Mouse (Mus musculus) splenic B cell, adult 2 months (primary cell): ENCODE measurements around the gene Mroh2a.
A peak's percentile ranks its signal among the peaks of the same experiment; 100 is the strongest.

Experiments used
- DNase-seq: peaks from one replicate; pipeline ENCODE4 v3.0.0-alpha.2; 2011; ENCODE audit warnings: low read depth, low spot score
- H3K27me3 ChIP-seq: 2 replicates; pipeline ENCODE4 v1.6.1; 2012; ENCODE audit warnings: mild to moderate bottlenecking, low read length, moderate library complexity, mixed read lengths; ENCODE audit not compliant: control insufficient read depth, poor library complexity, insufficient read depth, severe bottlenecking
- H3K36me3 ChIP-seq: 2 replicates; pipeline ENCODE4 v1.6.1; 2012; ENCODE audit warnings: mild to moderate bottlenecking, low read length, moderate library complexity, mixed read lengths; ENCODE audit not compliant: control insufficient read depth, poor library complexity, insufficient read depth, severe bottlenecking

Gene Mroh2a

GRCm38 (mm10) chr1:88237311-88237710, 10.5 kb downstream of the Mroh2a start:
- Histone ChIP-seq H3K36me3 (no peaks in the 10 kb centered on the region), H3K27me3 (no peaks in the 10 kb centered on the region)
- no peak for DNase-seq

GRCm38 (mm10) chr1:88238771-88239170, 12.0 kb downstream of the Mroh2a start:
- H3K36me3 ChIP-seq, result no peaks in the 10 kb centered on the region
- no peaks in the 10 kb centered on the region for H3K27me3 ChIP-seq
- no peak for DNase-seq

GRCm38 (mm10) chr1:88240072-88240471, 13.3 kb downstream of the Mroh2a start:
- DNase-seq, result no peak
- no peaks in the 10 kb centered on the region for H3K36me3 ChIP-seq

GRCm38 (mm10) chr1:88240579-88240978, 13.8 kb downstream of the Mroh2a start:
- Histone ChIP-seq H3K27me3 (no peaks in the 10 kb centered on the region), H3K36me3 (no peaks in the 10 kb centered on the region)
- no peak for DNase-seq

More at GRCm38 (mm10) chr1:88240072-88240471, 13.3 kb downstream of the Mroh2a start:
- H3K27me3 ChIP-seq, result no peaks in the 10 kb centered on the region

- Histone ChIP-seq H3K36me3 (no peaks in the 10 kb centered on the region), H3K27me3 (no peaks in the 10 kb centered on the region)
- no peak for DNase-seq
Measured at GRCm38 (mm10) chr1:88243861-88244260, 17.1 kb downstream of the Mroh2a start.

GRCm38 (mm10) chr1:88245881-88246280, 19.1 kb downstream of the Mroh2a start:
- Histone ChIP-seq H3K36me3 (no peaks in the 10 kb centered on the region), H3K27me3 (no peaks in the 10 kb centered on the region)
- no peak for DNase-seq

- no peak for DNase-seq
- Histone ChIP-seq H3K36me3 (no peaks in the 10 kb centered on the region), H3K27me3 (no peaks in the 10 kb centered on the region)
Measured at GRCm38 (mm10) chr1:88246386-88246785, 19.6 kb downstream of the Mroh2a start.

GRCm38 (mm10) chr1:88247660-88248059, 20.9 kb downstream of the Mroh2a start:
- no peaks in the 10 kb centered on the region for H3K27me3 ChIP-seq
- H3K36me3 ChIP-seq, result no peaks in the 10 kb centered on the region
- DNase-seq, result no peak

- Histone ChIP-seq H3K36me3 (no peaks in the 10 kb centered on the region), H3K27me3 (no peaks in the 10 kb centered on the region)
- DNase-seq, result no peak
Measured at GRCm38 (mm10) chr1:88248658-88249057, 21.9 kb downstream of the Mroh2a start.

- no peak for DNase-seq
- no peaks in the 10 kb centered on the region for H3K27me3 ChIP-seq
- H3K36me3 ChIP-seq, result no peaks in the 10 kb centered on the region
Measured at GRCm38 (mm10) chr1:88249596-88249995, 22.8 kb downstream of the Mroh2a start.

GRCm38 (mm10) chr1:88250023-88250422, 23.2 kb downstream of the Mroh2a start:
- Histone ChIP-seq H3K27me3 (no peaks in the 10 kb centered on the region), H3K36me3 (no peaks in the 10 kb centered on the region)
- DNase-seq, result no peak

GRCm38 (mm10) chr1:88253106-88253505, 26.3 kb downstream of the Mroh2a start:
- peak; percentile 59 for DNase-seq
- H3K27me3 ChIP-seq, result no peaks in the 10 kb centered on the region
- no peaks in the 10 kb centered on the region for H3K36me3 ChIP-seq

GRCm38 (mm10) chr1:88253540-88253939, 26.8 kb downstream of the Mroh2a start:
- DNase-seq, result no peak
- no peaks in the 10 kb centered on the region for H3K36me3 ChIP-seq
- H3K27me3 ChIP-seq, result no peaks in the 10 kb centered on the region

GRCm38 (mm10) chr1:88254793-88255465, 28.1 kb downstream of the Mroh2a start:
- no peaks in the 10 kb centered on the region for H3K36me3 ChIP-seq
- DNase-seq, result no peak

GRCm38 (mm10) chr1:88255466-88255857, 28.7 kb downstream of the Mroh2a start:
- no peaks in the 10 kb centered on the region for H3K36me3 ChIP-seq

More at GRCm38 (mm10) chr1:88254793-88255465, 28.1 kb downstream of the Mroh2a start:
- no peaks in the 10 kb centered on the region for H3K27me3 ChIP-seq

More at GRCm38 (mm10) chr1:88255466-88255857, 28.7 kb downstream of the Mroh2a start:
- H3K27me3 ChIP-seq, result no peaks in the 10 kb centered on the region
- DNase-seq, result no peak
